Mouse (Mus musculus) 416B (cell line): Measurements from ENCODE around the gene Castor1.
"Not testable (repeated sequence)": the region's sequence is repeated elsewhere in the genome, so short reads cannot be mapped to it uniquely, and the experiment has no call there.

Source experiments
- DNase-seq: peaks from one replicate; pipeline ENCODE4 v3.0.0; 2011; ENCODE audit warnings: low read depth

Gene Castor1

GRCm38 (mm10) chr11:4217914-4218629, at the start of gene Castor1:
Gene Castor1, plus strand, starts transcription at chr11:4218225.
- DNase-seq, result no peak

DNA sequence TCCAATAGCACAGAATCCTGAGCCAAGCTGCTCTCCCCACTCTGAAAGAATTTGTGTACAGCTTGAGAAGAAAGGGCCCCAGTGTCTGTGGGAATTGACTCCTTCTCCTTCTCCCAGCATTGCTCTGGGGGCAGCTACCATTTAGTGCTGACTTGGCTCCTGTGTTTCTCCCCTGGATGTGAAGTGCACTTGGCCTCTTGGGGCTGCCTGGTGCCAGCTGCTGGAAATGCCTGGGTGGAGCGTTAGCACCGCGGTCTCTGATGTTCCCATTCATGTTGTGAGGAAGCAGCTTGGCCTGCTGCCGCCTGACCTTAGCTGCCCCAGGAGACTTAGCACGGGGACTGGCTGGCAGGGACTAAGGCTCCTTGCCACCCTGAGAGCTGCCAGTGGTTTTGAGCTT, 43.4 kb upstream of the Castor1 start:
- no peak for DNase-seq

DNA sequence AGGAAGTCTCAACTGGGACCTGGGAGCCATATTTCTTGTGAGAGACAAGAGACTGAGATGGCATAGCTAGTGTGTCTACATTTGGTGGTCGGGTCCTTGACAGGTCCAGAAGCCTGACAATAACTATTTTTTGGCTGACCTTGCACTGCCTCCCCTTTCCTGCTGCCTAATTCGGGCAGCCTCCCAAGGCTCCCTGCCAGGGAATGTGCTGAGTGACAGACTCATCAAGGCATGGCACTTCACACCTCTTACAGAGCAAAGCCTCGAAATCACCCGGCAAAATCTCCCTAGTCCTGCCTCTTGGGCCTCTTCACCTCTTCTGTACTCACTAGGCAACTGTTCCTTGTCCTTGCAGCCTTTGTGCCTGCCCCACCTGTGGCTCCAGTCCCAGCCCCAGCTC, 40.3 kb upstream of the Castor1 start:
- DNase-seq, result no peak

DNA sequence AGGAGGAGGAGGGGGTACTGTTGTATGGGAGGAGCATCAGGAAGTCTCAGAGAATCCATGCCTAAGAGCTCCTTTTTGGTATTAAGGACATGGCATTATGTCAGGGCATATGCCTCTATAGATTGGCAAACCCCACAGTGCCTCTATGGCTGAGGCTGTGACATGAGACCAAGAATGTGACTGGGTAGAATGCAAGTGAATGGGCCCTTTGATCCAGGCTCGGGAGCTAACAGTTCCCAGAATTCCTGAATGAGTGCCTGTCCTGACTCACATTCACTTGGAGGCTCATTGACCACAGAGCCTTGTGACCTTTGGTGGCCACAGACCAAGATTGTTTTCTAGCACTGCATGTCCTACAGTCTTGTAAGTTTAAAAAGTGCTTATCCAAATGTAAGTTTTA, 36.0 kb upstream of the Castor1 start:
- DNase-seq, result no peak

DNA sequence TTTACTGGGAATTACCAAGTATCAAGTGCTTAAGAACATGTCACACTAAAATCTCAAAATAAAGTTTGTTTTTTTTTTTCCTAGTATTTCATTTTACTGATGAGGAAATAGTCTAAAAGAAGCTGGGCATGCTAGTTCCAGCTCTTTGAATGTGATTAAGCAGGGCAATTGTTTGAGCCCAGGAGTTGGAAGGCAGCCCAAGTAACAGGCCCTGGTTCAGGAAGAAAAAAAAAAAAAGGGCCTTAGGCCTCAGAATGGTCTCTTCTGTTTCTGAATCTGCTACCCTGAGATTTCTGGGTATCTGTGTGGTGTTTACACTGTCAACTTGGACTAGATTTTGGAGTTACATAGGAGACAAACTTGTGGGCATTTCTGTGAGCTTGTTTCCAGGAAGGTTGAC, 34.5 kb upstream of the Castor1 start:
- DNase-seq, result no peak

GRCm38 (mm10) chr11:4184251-4184952, 33.6 kb upstream of the Castor1 start:
- DNase-seq, result peak; percentile 17

GRCm38 (mm10) chr11:4185480-4185879, 32.5 kb upstream of the Castor1 start:
- DNase-seq, result not testable (repeated sequence)

GRCm38 (mm10) chr11:4186486-4187317, 31.3 kb upstream of the Castor1 start, which contains the start of gene Tbc1d10a:
Gene Tbc1d10a, plus strand, starts transcription at chr11:4186789.
- DNase-seq, result peak; percentile 95

DNA sequence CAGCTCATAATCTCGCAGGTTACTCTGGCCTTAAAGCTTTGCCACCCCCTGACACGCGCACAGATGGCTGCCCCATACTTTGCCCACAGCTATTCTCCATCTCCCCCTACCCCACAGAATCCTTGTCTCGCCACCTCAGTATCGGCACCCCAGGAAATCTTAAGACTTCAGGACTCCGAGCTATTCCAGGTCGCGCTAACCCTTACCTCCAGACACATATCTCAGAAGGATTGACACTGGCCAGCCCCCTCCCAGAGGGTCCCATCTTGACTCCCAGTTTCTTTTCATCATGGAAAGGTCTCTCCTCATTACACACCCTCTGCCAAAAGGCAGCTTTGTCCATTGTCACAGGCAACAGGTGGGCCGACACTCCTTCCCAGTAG, 30.7 kb upstream of the Castor1 start:
- DNase-seq, result no peak

GRCm38 (mm10) chr11:4189182-4189581, 28.8 kb upstream of the Castor1 start:
- no peak for DNase-seq

- no peak for DNase-seq
Measured at GRCm38 (mm10) chr11:4190677-4191076, 27.3 kb upstream of the Castor1 start.

DNA sequence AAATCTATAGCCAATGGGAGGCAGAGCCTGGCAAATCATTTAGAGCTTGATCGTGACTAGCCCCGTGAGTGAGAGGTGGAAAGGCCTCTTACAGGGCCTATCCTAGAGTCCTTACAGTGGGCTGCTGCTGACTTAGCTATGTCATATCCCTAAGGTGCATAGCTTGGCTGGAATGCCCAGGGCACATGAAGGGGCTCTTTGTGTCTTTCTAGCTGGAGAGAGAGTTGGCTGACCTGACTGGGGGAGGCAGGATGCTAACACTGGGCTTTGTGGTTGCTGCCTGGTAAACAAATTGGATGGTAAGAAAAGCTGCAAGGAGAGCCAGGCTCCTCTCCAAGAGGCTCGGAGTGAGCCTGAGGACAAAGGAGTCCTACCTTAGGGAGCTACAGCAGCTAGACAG, 25.3 kb upstream of the Castor1 start:
- no peak for DNase-seq

- DNase-seq, result no peak
Measured at GRCm38 (mm10) chr11:4193420-4193819, 24.6 kb upstream of the Castor1 start.

DNA sequence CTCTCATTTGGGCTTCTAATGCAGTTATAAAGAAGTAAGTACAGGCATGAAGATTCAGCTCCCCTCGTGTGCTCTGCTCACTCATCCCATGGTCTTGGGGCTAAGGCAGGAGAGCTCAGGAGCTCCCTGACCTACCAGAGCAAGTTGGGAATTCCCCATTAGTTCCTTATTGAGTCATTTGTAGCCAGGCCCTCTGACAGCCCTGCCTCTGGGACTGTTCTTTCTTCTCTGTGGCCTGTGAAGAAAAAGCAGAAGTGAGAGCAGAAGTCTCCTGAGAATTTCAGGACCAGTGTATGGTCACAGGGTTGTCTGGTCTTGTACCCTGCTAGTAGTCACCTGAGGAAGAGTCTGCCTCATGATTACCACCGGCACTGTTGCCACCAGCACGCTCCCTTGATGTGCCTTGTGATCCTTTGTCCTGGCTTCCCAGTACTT, 22.4 kb upstream of the Castor1 start:
- DNase-seq, result peak; percentile 41

GRCm38 (mm10) chr11:4196636-4197035, 21.4 kb upstream of the Castor1 start:
- no peak for DNase-seq

DNA sequence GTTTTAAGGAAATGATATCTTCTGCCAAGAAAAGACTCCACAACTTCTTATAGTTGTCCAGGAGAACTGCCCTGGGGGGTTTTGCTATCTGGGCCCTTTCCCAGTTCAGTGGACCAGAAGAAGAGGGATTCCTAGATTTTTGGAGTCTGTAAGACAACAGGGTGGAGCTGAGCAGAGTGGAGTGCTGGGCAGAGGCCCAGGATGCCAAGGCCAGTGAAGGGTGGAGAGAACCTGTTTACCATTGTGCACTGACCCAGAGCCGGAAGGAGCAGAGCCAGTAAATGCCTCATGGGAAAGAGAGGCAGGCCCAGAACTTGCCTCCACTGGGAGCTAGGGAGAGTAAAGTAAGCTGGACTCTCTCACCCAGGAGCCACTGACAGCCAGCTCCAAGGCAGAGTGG, 20.3 kb upstream of the Castor1 start:
- no peak for DNase-seq

GRCm38 (mm10) chr11:4201981-4202700, 15.9 kb upstream of the Castor1 start:
- DNase-seq, result no peak

DNA sequence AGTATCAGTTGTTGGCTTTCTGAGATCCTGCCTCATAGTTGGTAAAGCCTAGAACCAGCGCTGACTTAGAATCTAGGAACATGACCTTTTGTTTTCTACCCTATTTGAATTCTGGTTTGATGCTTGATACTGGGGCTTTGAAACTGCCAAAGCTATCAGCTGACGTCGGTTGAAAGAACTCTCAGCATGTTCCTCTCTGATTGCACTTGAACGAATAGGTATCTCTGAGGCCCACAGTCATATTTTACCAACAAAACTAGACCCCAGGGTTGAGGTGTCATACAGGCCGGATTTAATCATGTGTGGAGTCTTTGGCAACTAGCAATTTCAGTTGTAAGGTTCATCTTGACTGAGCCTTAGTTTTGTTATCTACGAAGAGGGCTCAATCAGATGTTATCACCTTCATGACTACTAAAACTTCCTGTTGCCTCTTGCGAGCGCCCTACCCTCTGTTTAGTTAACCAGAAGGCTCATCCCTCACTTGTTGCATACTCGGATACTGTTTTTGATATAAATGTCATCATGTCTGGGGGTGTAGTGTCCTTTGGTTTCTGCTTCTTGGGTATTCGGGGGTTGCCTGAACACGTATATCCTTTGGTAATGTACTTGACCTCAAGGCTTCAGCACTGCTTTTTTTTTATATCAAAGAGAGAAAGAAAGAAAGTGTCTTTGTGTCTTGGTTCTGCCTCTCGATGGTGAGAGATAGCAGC, 14.9 kb upstream of the Castor1 start:
- peak; percentile 36 for DNase-seq

- no peak for DNase-seq
Measured at GRCm38 (mm10) chr11:4203705-4204074, 14.3 kb upstream of the Castor1 start.

GRCm38 (mm10) chr11:4205097-4205655, 12.8 kb upstream of the Castor1 start:
- DNase-seq, result no peak

- no peak for DNase-seq
Measured at GRCm38 (mm10) chr11:4205951-4206350, 12.1 kb upstream of the Castor1 start.
